Mouse (Mus musculus): Measurements from ENCODE around the gene Themis2.
A peak's percentile ranks its signal among the peaks of the same experiment; 100 is the strongest.

Themis2 gene

DNA sequence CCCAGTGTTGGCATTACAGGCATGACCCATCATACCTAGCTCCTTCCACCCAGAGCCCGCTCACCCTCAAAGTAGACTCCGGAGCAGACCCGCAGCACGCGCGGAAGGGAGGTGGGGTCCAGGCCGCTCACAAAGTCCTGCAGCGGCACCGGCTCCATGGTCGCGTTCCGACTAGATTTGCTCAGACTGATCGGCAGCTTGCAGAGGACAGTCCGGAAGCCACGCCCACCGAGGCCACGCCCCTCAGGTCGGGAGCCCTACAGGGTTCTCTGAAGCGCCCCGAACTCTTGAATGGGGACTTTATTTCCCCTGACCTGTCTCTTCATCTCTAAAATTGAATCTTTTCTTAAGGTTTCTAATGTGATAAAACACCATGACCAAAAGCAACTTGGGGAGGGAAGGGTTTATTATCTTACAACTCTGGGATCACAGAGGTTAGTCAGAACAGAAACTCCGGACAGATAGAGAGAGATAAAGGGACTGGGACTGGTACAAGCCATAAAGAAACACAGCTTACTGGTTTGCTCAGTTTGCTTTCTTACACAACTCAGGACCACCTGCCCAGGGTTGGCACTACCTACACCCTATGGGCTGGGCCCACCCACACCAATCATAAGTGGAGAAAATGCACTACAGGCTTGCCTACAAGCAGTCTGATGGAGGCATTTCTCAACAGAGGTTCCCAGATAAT, at the start of gene Themis2:
TSS of gene Themis2 (minus strand) at position 192 of the 691 bp plus-strand sequence.
- DNase-seq: peak; percentile 67

DNA sequence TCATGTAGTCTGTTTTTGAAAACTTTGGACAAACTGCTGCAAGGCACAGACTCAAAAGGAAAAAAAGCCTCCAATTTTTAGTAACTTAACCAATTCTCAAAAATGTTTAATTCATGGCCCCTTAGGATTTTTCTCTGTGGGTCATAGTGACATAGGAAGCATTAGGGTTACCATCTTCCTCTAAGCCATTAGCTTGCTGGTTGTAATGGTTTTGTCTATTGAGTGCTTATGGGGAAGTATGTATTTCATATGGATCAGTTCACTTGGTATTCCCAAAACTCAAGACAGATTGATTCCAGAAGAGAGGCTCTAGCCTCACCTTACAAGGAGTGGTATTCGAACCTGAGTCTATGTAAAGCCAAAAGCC, 47.5 kb upstream of the Themis2 start:
- DNase-seq: no peak

DNA sequence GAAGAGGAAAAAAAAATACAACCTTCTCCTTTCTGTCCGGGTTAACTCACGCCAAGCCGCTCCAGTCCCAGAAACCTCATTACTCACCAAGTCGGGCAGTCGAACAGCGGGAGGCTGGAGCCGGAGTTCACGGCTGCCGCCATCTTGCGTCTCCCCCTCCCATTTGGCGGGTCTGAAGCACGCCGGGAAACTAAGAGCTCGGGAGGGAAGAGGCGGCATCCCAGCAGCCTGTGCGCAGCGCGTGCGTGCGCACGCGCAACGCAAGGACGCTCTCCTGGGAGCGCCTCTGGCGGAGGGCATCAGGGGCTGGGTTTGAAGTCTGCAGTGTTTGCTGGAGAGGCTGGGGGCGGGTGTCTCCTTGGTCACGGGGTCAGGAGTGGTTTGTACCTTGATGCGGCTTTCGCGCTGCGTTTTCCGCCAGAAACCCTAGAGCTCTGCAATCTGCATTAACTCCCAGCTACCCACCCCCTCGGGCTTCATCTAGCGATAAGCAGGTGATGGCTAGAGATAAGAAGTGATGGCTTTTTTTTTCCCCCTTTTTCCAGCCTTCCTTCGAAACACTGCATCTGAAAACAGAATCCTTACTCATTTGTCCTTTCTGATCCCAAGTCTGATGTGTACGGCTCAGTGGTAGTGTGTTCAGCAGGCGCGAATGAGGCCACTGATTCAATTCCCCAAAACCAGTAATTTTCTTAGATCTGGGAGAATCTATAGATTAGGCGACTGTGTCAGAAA, 47.0 kb upstream of the Themis2 start, which contains the start of gene Ppp1r8:
TSS of gene Ppp1r8 (minus strand) at position 200 of the 735 bp plus-strand sequence.
- DNase-seq: peak; percentile 88

DNA sequence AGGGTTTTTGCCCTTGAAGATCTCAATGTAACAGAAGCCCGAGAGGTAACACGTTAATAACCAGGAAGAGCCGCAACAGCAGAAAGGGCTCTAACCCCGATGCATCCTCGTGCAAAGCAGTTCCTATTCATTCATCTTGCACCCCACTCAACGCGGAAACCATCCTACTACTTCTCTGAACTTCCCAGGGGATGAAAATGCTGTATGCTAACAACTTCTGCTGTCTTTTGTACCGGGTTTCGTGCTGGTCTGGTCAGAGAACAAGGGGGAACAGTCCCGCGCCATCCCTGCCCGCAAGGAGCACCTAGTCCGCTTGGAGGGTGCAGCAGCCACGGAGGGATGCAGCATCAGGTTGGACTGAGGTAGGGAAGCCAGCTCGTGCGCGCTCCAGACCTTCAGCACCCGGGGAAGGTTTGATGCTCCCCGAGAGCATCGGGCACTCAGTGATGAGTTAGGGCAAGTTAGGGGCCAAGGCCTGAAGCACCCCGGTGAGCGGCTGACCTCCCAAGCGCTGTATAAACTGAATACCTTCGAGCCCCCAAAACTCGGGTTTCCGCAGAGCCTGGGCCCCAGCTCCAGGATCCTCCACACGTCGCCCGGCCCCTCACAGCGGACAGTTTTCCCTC, 46.2 kb upstream of the Themis2 start:
- peak; percentile 14 for DNase-seq

DNA sequence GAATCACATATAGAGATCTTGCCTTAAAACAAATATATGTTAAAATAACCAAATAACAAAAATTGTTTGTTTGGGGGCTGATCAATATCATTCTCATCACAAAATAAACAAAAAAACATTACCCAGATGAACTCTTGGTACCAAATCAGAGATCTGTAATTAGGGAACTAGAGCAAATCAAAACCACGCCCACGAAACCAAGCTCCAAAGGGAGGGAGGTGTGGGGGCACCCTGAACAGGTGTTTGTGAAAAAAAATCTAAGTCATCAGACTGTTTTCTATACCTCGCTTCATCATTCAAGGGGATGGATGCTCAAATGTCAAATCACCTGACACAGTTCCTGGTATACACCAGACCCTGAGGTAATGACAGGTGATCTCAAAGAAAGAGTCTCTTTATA, 45.3 kb upstream of the Themis2 start:
- DNase-seq: no peak

DNA sequence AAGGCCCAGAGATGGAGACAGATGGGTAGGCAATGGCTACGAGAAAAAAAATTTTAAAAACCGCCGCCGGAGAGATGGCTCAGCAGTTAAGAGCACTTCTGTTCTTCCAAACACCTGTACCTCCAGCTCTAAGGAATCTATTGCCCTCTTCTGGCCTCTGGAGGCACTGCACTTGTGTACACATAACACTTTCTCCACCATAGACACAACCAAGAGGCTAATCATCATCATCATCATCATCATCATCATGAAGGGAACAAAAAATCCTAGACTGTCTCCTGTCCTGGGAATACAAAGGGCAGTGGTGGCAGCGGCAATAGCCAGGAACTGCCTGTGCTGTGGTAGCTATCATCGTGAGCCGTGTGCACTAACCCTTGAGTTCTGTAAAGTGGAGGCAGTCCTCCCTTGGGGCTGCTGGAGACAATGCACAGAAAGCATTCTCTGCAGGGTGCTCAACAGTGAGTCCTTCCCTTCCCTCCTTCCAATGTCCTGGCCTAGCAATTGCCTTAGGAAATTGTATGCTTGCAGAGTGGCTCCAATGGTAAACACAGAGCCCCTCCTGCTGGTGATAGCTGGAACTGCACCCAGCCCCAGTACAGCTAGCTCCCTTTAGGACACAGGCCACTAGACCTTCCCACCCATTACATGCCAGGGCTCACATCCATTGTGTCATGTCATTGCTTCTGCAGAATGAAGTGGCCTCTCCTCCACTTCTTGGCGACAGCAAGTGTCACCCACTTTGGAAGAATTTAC, 27.6 kb upstream of the Themis2 start:
- DNase-seq: peak; percentile 78

DNA sequence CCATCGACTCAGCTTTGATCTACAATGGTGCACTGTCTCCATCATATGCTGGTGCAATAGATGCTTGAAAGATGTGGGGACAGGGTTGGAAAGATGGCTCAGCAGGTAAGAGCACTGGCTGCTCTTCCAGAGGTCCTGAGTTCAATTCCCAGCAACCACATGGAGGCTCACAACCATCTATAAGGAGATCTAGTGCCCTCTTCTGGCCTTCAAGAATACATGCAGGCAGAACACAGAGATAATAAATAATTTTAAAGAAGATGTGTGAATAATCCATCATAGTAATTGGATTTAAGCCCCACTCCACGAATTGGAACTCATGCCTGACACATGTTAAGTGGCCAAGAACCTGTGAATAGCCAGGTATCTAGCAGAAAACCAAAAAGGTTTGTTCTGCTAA, 22.3 kb upstream of the Themis2 start:
- DNase-seq: no peak

DNA sequence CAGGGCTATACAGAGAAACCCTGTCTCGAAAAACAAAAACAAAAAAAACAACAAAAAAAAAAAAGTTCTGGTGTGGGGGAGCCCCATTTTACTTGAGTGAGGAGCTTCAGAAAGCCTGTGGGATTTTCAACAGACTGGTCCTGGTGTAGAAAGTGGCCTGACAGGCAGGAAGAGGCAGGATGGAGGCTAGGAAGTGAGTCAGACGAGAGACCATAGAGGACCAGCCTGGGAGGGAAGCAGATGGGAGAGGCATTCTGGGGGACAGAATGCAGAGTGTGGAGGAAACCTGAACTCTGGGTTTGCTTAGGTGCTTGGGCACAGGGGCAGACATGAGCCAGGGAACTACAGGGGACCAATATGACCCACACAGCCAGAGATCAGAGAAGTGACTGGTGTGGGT, 20.7 kb upstream of the Themis2 start:
- DNase-seq: no peak

DNA sequence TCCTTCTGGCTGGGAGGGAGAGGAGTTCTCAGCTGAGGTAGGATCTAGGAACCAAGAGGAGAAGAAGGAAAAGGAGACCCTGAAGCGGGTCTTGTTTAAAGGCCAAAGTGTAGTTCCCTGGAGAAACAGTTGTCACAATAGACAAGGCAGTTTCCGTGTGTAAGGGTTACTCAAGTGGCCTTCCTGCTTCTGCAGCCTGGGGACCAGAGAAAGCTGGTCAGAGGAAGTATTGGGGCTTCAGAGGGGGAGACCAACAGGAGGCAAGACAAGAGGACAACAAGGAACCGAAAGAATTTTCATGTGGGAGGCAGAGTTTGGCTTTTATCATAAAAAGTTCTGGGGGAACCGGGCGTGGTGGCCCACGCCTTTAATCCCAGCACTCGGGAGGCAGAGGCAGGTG, 20.2 kb upstream of the Themis2 start:
- peak; percentile 11 for DNase-seq

DNA sequence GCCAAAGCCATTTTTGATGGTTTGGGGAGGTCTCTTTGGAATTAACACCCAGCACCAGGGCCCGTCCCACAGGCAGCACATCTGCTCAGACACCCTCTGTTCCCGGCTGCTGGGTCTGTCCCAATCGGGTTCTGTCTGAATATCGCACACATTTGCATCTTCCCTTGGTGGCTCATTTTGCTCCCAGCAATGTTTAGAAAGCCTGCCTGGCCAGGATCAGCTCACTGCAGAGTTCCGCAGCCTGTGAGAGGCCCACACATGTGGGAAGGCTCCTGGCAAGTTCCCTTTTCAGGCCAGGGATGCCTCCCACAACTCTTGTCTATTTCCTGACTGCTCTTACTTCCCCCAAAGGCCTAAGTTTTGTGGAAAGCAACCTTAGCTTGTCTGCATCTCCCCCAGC, 13.4 kb upstream of the Themis2 start:
- DNase-seq: no peak

DNA sequence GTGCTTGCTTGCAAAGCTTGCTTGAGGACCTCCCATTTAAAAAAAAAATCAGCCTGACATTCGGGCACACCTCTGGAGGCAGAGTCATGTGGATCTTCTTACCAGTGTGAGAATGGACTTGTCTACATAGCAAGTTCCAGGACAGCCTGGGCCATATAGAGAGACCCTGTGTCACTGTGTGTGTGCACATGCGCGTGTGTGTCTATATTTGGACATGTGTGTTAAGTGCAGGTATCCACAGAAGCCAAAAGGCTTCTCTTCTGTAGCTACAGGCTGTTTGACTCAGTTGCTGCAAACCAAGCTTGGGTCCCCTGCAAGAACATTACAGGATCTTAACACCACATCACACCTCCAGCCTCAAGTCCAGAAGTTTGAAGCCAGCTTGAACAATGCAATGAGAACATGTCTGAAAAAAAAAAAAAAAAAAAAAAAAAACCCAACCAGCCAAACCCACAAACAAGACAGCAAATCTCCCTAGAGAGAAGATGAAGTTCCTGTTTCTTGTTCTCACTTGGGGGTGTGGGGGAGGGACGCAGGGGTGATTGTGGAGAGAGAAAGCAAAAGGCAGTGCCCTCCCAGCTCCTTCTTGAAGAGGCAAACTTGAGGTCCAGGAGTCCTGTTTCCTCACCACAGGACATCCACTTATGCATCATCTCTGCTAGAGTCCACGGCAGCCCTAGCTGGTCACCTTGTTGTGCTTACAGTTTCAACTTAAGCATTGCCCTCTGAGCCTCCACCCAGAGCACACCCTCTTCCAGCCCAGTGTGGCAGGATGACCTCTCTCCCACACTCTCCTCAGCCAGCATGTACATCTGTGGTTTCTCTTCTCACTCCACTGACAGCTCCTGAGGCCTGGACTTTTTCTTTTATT, 11.8 kb upstream of the Themis2 start:
- no peak for DNase-seq

DNA sequence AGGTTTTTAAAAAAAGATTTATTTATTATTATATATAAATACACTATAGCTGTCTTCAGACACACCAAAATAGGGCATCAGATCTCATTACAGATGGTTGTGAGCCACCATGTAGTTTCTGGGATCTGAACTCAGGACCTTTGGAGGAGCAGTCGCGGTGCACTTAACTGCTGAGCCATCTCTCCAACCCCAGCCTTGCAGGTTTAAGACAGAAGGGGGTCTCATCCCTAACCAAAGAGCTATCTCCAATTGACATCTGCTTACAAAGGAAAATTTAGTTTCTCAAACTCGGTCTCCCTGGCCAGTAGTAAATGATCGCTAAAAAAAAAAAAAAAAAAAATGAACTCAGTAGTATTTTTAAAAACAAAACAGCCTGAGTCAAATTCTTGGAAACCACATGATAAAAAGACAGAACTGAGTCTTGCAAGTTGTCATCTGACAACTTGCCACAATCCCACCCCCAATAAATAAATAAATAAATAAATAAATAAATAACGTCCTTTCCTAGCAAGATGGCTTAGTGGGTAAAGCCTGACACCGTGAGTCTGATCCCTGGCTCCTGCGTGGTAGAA, 10.5 kb upstream of the Themis2 start:
- DNase-seq: no peak

DNA sequence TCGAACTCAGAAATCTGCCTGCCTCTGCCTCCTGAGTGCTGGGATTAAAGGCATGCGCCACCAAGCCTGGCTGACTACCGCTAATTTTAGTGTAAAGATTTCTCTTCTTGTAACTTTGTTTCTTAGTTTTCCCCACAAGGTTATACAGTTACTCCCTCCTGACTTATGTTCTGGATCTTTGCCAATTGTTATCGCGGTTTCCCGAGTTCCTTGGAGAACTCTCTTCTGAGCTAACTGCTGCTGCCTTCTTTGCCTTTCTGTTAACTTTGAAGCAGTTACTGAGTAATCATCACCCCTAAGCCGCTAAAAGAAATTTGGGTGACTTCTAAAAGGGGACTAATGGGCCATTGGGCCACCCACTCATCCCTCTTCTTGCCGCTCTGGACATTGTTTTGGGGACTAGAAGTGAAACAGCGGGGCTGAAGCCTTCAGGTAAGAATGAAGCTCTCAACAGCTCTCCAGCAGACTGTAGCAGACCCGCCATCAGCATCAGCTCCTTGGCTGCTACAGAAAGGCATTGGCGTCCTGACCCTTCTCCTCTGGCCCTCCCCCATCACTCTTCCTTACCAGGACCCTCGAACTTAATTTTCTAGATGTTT, 9.5 kb upstream of the Themis2 start:
- DNase-seq: no peak

DNA sequence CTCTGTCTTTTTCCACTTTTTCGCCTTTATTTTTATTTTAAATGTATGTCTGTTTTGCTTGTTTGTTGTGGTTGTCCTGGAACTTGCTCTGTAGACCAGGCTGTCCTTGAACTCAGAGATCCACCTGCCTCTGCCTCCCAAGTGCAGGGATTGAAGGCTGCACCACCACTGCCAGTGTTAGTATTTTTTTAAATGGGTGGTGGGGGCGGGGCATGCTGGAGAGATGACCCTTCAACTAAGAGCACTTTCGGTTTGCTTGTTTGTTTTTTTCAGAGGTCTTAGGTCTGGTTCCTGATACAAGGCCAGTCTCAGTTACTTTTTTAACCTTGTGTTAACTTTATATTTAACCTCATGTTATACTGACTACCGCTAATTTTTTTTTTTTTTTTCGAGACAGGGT, 9.0 kb upstream of the Themis2 start:
- DNase-seq: no peak

DNA sequence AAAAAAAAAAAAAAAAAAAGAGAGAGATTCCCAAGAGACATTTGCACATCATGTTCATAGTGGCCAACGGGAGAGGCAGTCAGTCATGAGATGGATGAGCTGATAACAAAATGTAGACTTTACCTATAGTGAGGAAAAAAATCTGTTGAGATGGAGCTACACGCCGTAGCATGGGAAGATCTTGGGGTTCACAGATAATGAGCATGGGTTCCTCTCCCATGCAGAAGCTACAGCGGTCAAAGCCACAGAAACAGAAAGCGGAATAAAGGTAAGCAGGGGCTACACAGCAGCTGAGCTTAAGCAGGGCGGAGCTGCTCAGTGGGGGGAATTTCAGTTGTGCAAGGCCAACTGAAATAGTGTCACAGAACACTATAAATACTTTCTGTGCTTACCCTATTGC, 8.1 kb upstream of the Themis2 start:
- no peak for DNase-seq

DNA sequence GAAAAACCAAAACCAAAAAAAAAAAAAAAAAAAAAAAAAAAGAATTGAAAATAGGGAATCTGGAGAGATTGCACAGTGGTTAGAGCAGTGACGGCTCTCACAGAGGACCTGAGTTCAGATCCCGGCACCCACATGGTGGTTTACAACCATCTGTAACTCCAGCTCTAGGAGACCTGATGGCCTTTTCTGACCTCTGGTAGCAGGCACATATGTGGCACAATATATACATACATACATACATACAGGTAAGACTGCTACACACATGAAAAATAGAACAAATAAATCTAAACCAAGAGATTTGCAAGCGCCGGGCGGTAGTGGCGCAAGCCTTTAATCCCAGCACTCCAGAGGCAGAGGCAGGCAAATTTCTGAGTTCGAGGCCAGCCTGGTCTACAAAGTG, 7.7 kb upstream of the Themis2 start:
- no peak for DNase-seq

DNA sequence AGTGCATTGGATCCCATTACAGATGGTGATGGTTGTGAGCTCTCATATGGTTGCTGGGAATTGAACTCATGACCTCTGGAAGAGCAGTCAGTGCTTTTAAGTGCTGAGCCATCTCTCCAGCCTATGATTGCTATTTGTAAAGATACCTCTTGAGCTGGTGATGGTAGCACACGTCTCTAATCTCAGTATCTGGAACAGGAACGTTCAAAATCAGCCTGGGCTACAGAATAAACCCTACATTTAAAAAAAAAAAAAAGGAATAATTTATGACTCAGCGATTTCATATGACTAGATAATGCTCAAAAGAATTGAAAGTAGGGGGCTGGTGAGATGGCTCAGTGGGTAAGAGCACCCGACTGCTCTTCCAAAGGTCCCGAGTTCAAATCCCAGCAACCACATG, 7.0 kb upstream of the Themis2 start:
- no peak for DNase-seq

DNA sequence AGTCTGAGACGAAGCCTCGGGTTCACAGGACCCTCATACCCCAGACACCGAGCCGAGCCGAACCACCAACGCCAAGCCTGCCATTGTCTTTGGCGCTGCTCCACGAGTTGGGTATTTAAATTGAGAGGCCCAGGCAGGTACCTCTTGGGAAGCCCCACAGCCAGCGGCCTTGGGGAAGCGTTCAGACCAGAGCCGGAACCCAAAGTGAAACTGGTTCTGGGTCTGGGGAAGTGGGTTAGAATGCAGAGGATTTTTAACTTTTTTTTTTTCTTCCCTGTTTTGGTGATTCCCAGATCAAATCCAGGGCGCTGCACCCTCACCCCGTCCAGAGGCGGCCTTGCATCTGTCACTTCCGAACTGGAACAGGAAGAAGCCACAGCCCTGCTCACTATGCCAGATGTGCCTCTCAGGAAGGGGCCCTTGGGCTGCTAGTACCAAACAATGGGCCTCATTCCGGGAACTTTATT, 6.0 kb upstream of the Themis2 start:
- DNase-seq: no peak

DNA sequence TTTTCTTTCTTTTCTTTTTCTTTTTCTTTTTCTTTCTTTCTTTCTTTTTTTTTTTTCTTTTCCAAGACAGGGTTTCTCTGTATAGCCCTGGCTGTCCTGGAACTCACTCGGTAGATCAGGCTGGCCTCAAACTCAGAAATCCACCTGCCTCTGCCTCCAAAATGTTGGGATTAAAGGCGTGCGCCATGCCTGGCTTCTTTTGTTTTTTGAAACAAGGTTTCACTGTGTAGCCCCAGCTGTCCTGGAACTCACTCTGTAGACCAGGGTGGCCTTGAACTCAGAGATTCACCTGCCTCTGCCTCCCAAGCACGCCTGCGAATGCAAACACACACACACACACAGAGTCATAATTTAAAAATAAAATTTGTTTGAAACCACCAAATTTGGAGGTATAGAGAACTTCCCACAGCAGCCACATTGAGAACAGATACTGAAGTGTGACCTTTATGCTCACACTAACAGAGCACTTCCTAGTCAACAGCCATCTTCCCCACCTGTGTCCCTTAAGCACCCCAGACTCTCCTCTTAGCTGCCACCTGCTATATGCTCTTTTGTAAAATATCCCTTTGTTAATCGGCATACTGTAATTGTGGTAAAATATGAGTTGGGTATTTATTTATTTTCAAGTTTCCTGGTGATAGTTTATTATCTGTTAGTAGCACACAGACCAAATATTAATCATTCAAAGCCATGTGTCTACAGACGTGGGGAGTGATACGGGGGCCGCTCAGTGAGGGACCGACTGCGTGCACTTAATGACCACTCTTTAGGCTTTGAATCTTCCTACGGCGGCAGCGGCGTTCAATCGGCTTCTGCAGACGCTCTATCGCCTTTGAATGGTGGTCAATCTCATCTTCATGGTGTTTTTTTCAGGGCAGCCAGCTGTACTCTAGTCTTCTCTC, 5.2 kb upstream of the Themis2 start:
- no peak for DNase-seq

DNA sequence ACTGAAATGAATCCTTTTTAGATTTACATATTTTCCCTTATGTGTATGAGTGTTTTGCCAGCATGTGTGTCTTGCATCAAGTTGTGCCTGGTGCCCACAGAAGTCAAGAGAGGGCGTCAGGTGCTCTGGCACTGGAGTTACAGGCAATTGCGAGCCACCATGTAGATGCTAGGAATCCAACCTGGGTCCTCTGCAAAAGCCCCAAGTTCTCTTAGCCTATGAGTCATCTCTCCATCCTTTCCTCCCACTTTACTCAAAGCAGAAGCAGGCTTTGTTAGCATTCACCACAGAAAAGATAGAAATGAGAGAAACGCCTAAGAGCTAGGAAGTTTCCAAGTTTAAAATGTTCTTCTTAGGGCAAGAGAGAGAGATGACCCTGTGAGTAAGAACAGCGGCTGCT, 3.7 kb upstream of the Themis2 start:
- no peak for DNase-seq
